Mouse (Mus musculus) ZHBTc4 (cell line): ENCODE data around the gene Tbkbp1.
A peak's percentile ranks its signal among the peaks of the same experiment; 100 is the strongest.

ENCODE experiments used
- DNase-seq: peaks from one replicate; pipeline ENCODE4 v3.0.0-alpha.2; 2011; ENCODE audit warnings: low read depth, low spot score

Gene Tbkbp1

GRCm38 (mm10) chr11:97151343-97151801, at the start of gene Tbkbp1:
TSS of gene Tbkbp1 (minus strand) at chr11:97151495.
- DNase-seq: peak; percentile 38

- no peak for DNase-seq
Observed at GRCm38 (mm10) chr11:97199519-97199918, 48.2 kb upstream of the Tbkbp1 start.

GRCm38 (mm10) chr11:97198601-97199000, 47.3 kb upstream of the Tbkbp1 start:
- peak; percentile 85 for DNase-seq

GRCm38 (mm10) chr11:97197021-97197420, 45.7 kb upstream of the Tbkbp1 start:
- DNase-seq: peak; percentile 67

GRCm38 (mm10) chr11:97196541-97196940, 45.2 kb upstream of the Tbkbp1 start:
- peak; percentile 73 for DNase-seq

- DNase-seq: peak; percentile 59
Observed at GRCm38 (mm10) chr11:97192621-97192951, 41.3 kb upstream of the Tbkbp1 start.

GRCm38 (mm10) chr11:97191915-97192620, 40.8 kb upstream of the Tbkbp1 start:
- DNase-seq: peak; percentile 75

GRCm38 (mm10) chr11:97190992-97191391, 39.7 kb upstream of the Tbkbp1 start:
- DNase-seq: no peak

- peak; percentile 49 for DNase-seq
Observed at GRCm38 (mm10) chr11:97189645-97190044, 38.4 kb upstream of the Tbkbp1 start.

- DNase-seq: peak; percentile 51
Observed at GRCm38 (mm10) chr11:97189231-97189630, 37.9 kb upstream of the Tbkbp1 start.

- DNase-seq: no peak
Observed at GRCm38 (mm10) chr11:97188643-97188955, 37.3 kb upstream of the Tbkbp1 start.

GRCm38 (mm10) chr11:97187764-97188642, 36.7 kb upstream of the Tbkbp1 start, which contains the start of gene Kpnb1:
TSS of gene Kpnb1 (minus strand) at chr11:97187881.
- peak; percentile 100 for DNase-seq

- peak; percentile 99 for DNase-seq
Observed at GRCm38 (mm10) chr11:97186947-97187763, 35.9 kb upstream of the Tbkbp1 start.

GRCm38 (mm10) chr11:97185704-97186614, 34.7 kb upstream of the Tbkbp1 start:
- DNase-seq: no peak

- peak; percentile 38 for DNase-seq
Observed at GRCm38 (mm10) chr11:97184875-97185274, 33.6 kb upstream of the Tbkbp1 start.

GRCm38 (mm10) chr11:97182446-97182845, 31.2 kb upstream of the Tbkbp1 start:
- DNase-seq: no peak

- DNase-seq: no peak
Observed at GRCm38 (mm10) chr11:97181061-97181460, 29.8 kb upstream of the Tbkbp1 start.

- no peak for DNase-seq
Observed at GRCm38 (mm10) chr11:97178198-97178597, 26.9 kb upstream of the Tbkbp1 start.

GRCm38 (mm10) chr11:97176851-97177250, 25.6 kb upstream of the Tbkbp1 start:
- DNase-seq: peak; percentile 82

- DNase-seq: no peak
Observed at GRCm38 (mm10) chr11:97175499-97175898, 24.2 kb upstream of the Tbkbp1 start.

GRCm38 (mm10) chr11:97160341-97160740, 9.0 kb upstream of the Tbkbp1 start:
- no peak for DNase-seq
